Mouse (Mus musculus): ENCODE measurements around the gene Hrh2. TPM values are rescaled to one million over a fixed set of nuclear protein-coding genes. Genes with fewer than 3 reads are reported as not detected.

Gene Hrh2
- polyA plus RNA-seq (2017; shearing (Covaris generic)), result 16.1 TPM

DNA sequence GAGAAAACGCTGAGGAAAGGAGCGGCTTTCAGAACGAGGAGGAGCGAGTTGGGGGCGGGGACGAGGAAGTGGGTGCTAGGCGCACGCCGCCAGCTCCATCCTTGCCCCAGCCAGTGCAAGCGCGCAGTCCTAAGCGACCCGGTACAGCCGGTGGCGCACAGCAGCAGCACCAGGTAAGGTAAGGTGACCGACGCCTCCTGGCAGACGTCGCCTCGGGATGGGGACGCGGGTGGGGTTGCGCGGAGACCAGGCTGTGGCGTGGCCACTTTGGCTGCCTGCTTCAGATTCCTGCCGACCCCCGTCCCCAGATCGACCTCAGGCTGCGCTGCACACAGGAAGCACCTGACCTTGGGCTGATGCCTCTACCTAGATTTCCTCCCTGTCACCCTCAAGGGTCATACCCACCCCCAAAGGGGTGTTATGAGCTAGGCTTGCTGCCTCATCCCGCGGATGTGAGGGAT lies at the start of gene Hrh2:
Gene Hrh2, plus strand, starts transcription at position 109 of the 461 bp plus-strand sequence.

Other genes with a start within 250 kb of the Hrh2 start
- not detected for gene Drd1, start 136.4 kb upstream of the Hrh2 start, polyA plus RNA-seq (2017; shearing (Covaris generic))
- gene Sfxn1, start 120.3 kb upstream of the Hrh2 start, polyA plus RNA-seq (2017; shearing (Covaris generic)), result 38.9 TPM
- not detected for gene Cplx2, start 179.2 kb downstream of the Hrh2 start, polyA plus RNA-seq (2017; shearing (Covaris generic))